8 mouse cellular contexts compared by ENCODE assay signal in genomic region chr2:26500027-26500598, GRCm38 (mm10). TPM values are rescaled to one million over a fixed set of nuclear protein-coding genes. Genes with fewer than 3 reads are reported as not detected.
A peak's percentile ranks its signal among the peaks of the same experiment; 100 is the strongest.
DNase-seq lines count a peak whose midpoint lies in the region; ATAC-seq and TF ChIP-seq lines count a peak whose summit lies in the region.

No protein-coding gene starts in this region.

- WGBS in heart, embryonic 12.5 days, result 67% methylated on average over 4 of the region's 4 CpGs
- 39% methylated on average over 4 of the region's 4 CpGs for WGBS in hindbrain, embryonic 14.5 days
- WGBS in lung, embryonic 16.5 days, result 56% methylated on average over 4 of the region's 4 CpGs

- no peak for TF ChIP-seq POLR2A in cortical plate, adult 2 months (IDR thresholded peaks at IDR 0.05; ENCODE audit: extremely low read depth, insufficient read depth, low read length)

- peak overlapping the region; percentile 69 for H3K4me2 ChIP-seq in heart, embryonic 12.5 days
- peak overlapping the region; percentile 78 for H3K4me2 ChIP-seq in hindbrain, embryonic 14.5 days (replicated peaks)
- peak overlapping the region; percentile 74 for H3K4me2 ChIP-seq in lung, embryonic 16.5 days (ENCODE audit: low read depth, low read length)

- no peaks in the 10 kb centered on the region for H3K36me3 ChIP-seq in heart, embryonic 12.5 days
- no peaks in the 10 kb centered on the region; the same call in 1 of the 2 replicates for H3K36me3 ChIP-seq in hindbrain, embryonic 14.5 days (replicated peaks; ENCODE audit: control insufficient read depth, insufficient read depth)
- 0 out of 2 replicates have a peak, but pooled peaks cover 2% of the 10 kb centered on the region for H3K36me3 ChIP-seq in lung, embryonic 16.5 days (ENCODE audit: control insufficient read depth, insufficient read depth, low read length)

- H3K27ac ChIP-seq in heart, embryonic 12.5 days (ENCODE audit: poor library complexity, severe bottlenecking), result peak overlapping the region; percentile 59
- peak overlapping the region; percentile 49; the same call in 1 of the 2 replicates for H3K27ac ChIP-seq in cortical plate, adult 2 months (ENCODE audit: insufficient read depth, low read length)
- peak overlapping the region; percentile 79 for H3K27ac ChIP-seq in hindbrain, embryonic 14.5 days
- peak overlapping the region; percentile 45 for H3K27ac ChIP-seq in lung, embryonic 16.5 days (ENCODE audit: low read length)

- TF ChIP-seq CTCF in cortical plate, adult 2 months (IDR thresholded peaks at IDR 0.05; ENCODE audit: extremely low read depth, insufficient read depth, low read length), result no peak

- no peaks in the 10 kb centered on the region for H3K9me3 ChIP-seq in heart, embryonic 12.5 days (replicated peaks)
- no peaks in the 10 kb centered on the region for H3K9me3 ChIP-seq in hindbrain, embryonic 14.5 days (ENCODE audit: control insufficient read depth, low read length)
- no peaks in the 10 kb centered on the region for H3K9me3 ChIP-seq in lung, embryonic 16.5 days (ENCODE audit: control insufficient read depth, low read length)

- intact Hi-C loops in heart, postnatal 10 days (cut with DNase I), result loop anchor here (2.0 kb wide), 1 partner anchor 51 kb away; no protein-coding TSS in a partner anchor

- ATAC-seq in heart, embryonic 12.5 days (ENCODE audit: insufficient number of reproducible peaks, low FRiP score), result no peak
- no peak for ATAC-seq in hindbrain, embryonic 14.5 days (ENCODE audit: low FRiP score)
- no peak for ATAC-seq in lung, embryonic 16.5 days (ENCODE audit: low read depth)

- peaks cover 13% of the 10 kb centered on the region for H3K27me3 ChIP-seq in heart, embryonic 12.5 days (replicated peaks)
- peaks cover 26% of the 10 kb centered on the region for H3K27me3 ChIP-seq in hindbrain, embryonic 14.5 days (ENCODE audit: control insufficient read depth, insufficient read depth, low read length)
- no peaks in the 10 kb centered on the region for H3K27me3 ChIP-seq in lung, embryonic 16.5 days (ENCODE audit: control insufficient read depth, insufficient read depth, low read depth, low read length)

- no peak for DNase-seq in heart, postnatal 10 days
- peak; percentile 55 for DNase-seq in hindbrain, embryonic 14.5 days (ENCODE audit: low spot score)
- DNase-seq in adrenal gland, postnatal 10 days, result no peak
- DNase-seq in embryo, embryonic 10 days (ENCODE audit: low spot score), result no peak
- DNase-seq in embryo, embryonic 9.5 days (ENCODE audit: extremely low spot score), result no peak

- H3K4me3 ChIP-seq in heart, embryonic 12.5 days, result peak overlapping the region; percentile 57
- no peak overlapping the region for H3K4me3 ChIP-seq in cortical plate, adult 2 months (ENCODE audit: insufficient read depth, low read length)
- 0 out of 2 replicates have a peak overlapping the region, but pooled peaks have one; percentile 56 for H3K4me3 ChIP-seq in hindbrain, embryonic 14.5 days (replicated peaks; ENCODE audit: low read length)
- peak overlapping the region; percentile 4; the same call in 1 of the 2 replicates for H3K4me3 ChIP-seq in lung, embryonic 16.5 days (ENCODE audit: low read length)

- H3K9ac ChIP-seq in heart, embryonic 12.5 days, result peak overlapping the region; percentile 52; the same call in 1 of the 2 replicates
- H3K9ac ChIP-seq in hindbrain, embryonic 14.5 days, result 0 out of 2 replicates have a peak overlapping the region, but pooled peaks have one; percentile 1
- H3K9ac ChIP-seq in lung, embryonic 16.5 days (ENCODE audit: low read length), result peak overlapping the region; percentile 29

- peaks cover 72% of the 10 kb centered on the region for H3K4me1 ChIP-seq in heart, embryonic 12.5 days (replicated peaks)
- no peaks in the 10 kb centered on the region for H3K4me1 ChIP-seq in cortical plate, adult 2 months (ENCODE audit: control insufficient read depth, insufficient read depth, low read length)
- H3K4me1 ChIP-seq in hindbrain, embryonic 14.5 days (replicated peaks; ENCODE audit: control insufficient read depth, insufficient read depth, low read length), result peaks cover 88% of the 10 kb centered on the region
- peaks cover 80% of the 10 kb centered on the region for H3K4me1 ChIP-seq in lung, embryonic 16.5 days (replicated peaks; ENCODE audit: control insufficient read depth, insufficient read depth, low read length)

RNA-seq across cellular contexts. Expression of gene Notch1, which starts 16.4 kb away (rescaled TPM):
- 20.4 TPM in 2 replicates for polyA plus RNA-seq in heart, embryonic 12.5 days (2016; fragmentation: Nextera tagmentation; extraction: Ambion mirVana)
- 10 to 100 TPM; 54.0 to 54.3 TPM for total RNA-seq in heart, postnatal 10 days (2021)
- polyA plus RNA-seq in cortical plate, adult 2 months (2012; rRNA removed), result 10.9 and 11.1 TPM in 2 replicates
- polyA plus RNA-seq in hindbrain, embryonic 14.5 days (2014; fragmentation: Nextera tagmentation; extraction: Ambion mirVana), result 23.3 and 25.6 TPM in 2 replicates
- 20.5 and 22.0 TPM in 2 replicates for polyA plus RNA-seq in lung, embryonic 16.5 days (2015; fragmentation: Nextera tagmentation; extraction: Ambion mirVana)
- total RNA-seq in adrenal gland, postnatal 10 days (2021), result 10 to 100 TPM; 27.1 to 36.4 TPM

RNA-seq across cellular contexts. Expression of gene Sec16a, which starts 55.1 kb away (rescaled TPM):
- 22.6 and 24.5 TPM in 2 replicates for polyA plus RNA-seq in heart, embryonic 12.5 days (2016; fragmentation: Nextera tagmentation; extraction: Ambion mirVana)
- total RNA-seq in heart, postnatal 10 days (2021), result 10 to 100 TPM; 38.2 to 45.5 TPM
- 30.6 and 32.2 TPM in 2 replicates for polyA plus RNA-seq in cortical plate, adult 2 months (2012; rRNA removed)
- polyA plus RNA-seq in hindbrain, embryonic 14.5 days (2014; fragmentation: Nextera tagmentation; extraction: Ambion mirVana), result 29.1 and 30.0 TPM in 2 replicates
- 21.8 and 23.2 TPM in 2 replicates for polyA plus RNA-seq in lung, embryonic 16.5 days (2015; fragmentation: Nextera tagmentation; extraction: Ambion mirVana)
- 10 to 100 TPM; 47.6 to 48.4 TPM for total RNA-seq in adrenal gland, postnatal 10 days (2021)

Comparison
In these comparisons a context has a peak if more than half of its experiments do, and no peak if none do; other contexts are left out.
1. H3K9ac ChIP-seq: peak in every context shown above with its lines; median percentile 52 in heart, embryonic 12.5 days; 29 in lung, embryonic 16.5 days; 1 in hindbrain, embryonic 14.5 days.